Mouse (Mus musculus) thymus, adult 2 months (tissue): ENCODE results near the gene Prkcz.

Source experiments
- CTCF ChIP-seq: fragments of 200-500 bp; IDR thresholded peaks from 2 replicates; pipeline ENCODE4 v1.5.1; 2012; ENCODE audit warnings: mild to moderate bottlenecking, control low read depth, low read length, moderate library complexity, borderline replicate concordance; ENCODE audit not compliant: control insufficient read depth, poor library complexity, insufficient read depth; ENCODE audit errors: extremely low read depth
- POLR2A ChIP-seq: fragments of 200-500 bp; IDR thresholded peaks from 2 replicates; pipeline ENCODE4 v1.6.1; 2012; ENCODE audit warnings: mild to moderate bottlenecking, low read length, control low read depth, moderate library complexity; ENCODE audit not compliant: control insufficient read depth, poor library complexity, insufficient read depth; ENCODE audit errors: extremely low read depth

DNA sequence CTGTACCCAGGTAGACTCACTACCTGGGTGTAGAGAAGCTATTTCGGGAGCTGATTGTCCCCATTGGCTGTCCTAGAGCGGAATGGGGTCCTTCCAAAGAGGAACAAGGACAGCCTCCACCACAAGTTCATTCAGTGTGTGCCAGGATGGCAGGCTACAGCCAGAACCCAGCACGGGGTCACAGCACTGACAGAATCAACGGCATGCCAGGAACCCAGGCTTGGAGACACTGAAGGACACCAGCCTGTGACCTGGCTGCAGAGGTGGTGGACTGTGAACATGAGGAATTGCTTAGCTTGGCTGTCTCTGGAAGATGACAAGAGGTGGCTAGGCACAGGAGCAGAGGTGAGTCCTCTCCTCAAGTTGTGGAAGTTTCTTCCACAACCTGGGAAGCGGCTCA is 118.9 kb downstream of the Prkcz start:
- no peak for TF ChIP-seq CTCF
- TF ChIP-seq POLR2A: no peak
